Mouse (Mus musculus): ENCODE data around the gene Gm20388.

GRCm38 (mm10) chr8:120415474-120415873 is 504.8 kb downstream of the Gm20388 start:
- no peak for TF ChIP-seq GATA1 (IDR thresholded peaks at IDR 0.05; ENCODE audit: low read length)
- no peak for TF ChIP-seq TAL1 (IDR thresholded peaks at IDR 0.05; ENCODE audit: low read length)

All from erythroblast, embryonic 14.5 days (primary cell).